Mouse (Mus musculus): ENCODE measurements around the gene Camk2d. TPM values are rescaled to one million over a fixed set of nuclear protein-coding genes. Genes with fewer than 3 reads are reported as not detected.

Gene Camk2d
- total and polyA plus RNA-seq, 3 experiments: 66.1 to 80.4 (median 77.3) TPM

- Histone ChIP-seq H3K27ac (ENCODE audit: insufficient read depth, low read depth) (0 out of 2 replicates have a peak overlapping the region, but pooled peaks have one; percentile 34), H3K27me3 (replicated peaks) (no peaks in the 10 kb centered on the region), H3K9me3 (replicated peaks; ENCODE audit: low read length) (no peaks in the 10 kb centered on the region), H3K4me2 (ENCODE audit: insufficient read depth, low read depth, poor library complexity, severe bottlenecking) (peak overlapping the region; percentile 45; the same call in 1 of the 2 replicates), H3K9ac (ENCODE audit: insufficient read depth, low read depth) (no peak overlapping the region), H3K36me3 (replicated peaks in 1 of 2; ENCODE audit: control insufficient read depth in 1 of 2, insufficient read depth in 1 of 2, low read length in 1 of 2) (peaks cover 11 to 30% of the 10 kb centered on the region in 2 experiments), H3K4me3 (replicated peaks in 1 of 3; ENCODE audit: low read depth in 2 of 3, low read length in 2 of 3, poor library complexity in 1 of 3) (no peak overlapping the region), H3K4me1 (ENCODE audit: control insufficient read depth in 1 of 2, insufficient read depth in 2 of 2) (peaks cover 9 to 74% of the 10 kb centered on the region in 2 experiments), H3K79me2 (replicated peaks; ENCODE audit: control insufficient read depth, extremely low read depth, insufficient read depth, poor library complexity, severe bottlenecking) (no peaks in the 10 kb centered on the region)
- DNase-seq (ENCODE audit: extremely low read depth): no peak
- no peak for TF ChIP-seq MAZ (IDR thresholded peaks at IDR 0.05; ENCODE audit: low read depth, low read length)
- peak; percentile 53; the same call in 1 of the 2 replicates for TF ChIP-seq EP300 (IDR thresholded peaks at IDR 0.05; ENCODE audit: low read length)
- TF ChIP-seq UBTF (IDR thresholded peaks at IDR 0.05; ENCODE audit: low read depth, low read length): no peak
- no peak for TF ChIP-seq ZKSCAN1 (IDR thresholded peaks at IDR 0.05; ENCODE audit: borderline replicate concordance, low read depth, low read length)
- peak; percentile 62 for TF ChIP-seq IRF4 (IDR thresholded peaks at IDR 0.05; ENCODE audit: low read depth, low read length)
- TF ChIP-seq GABPA (IDR thresholded peaks at IDR 0.05; ENCODE audit: insufficient replicate concordance, low read depth, low read length): no peak
- in situ Hi-C loops (cut with MboI; ENCODE audit: low pct_ligation_motif_present, low pct_unique_long_range_greater_than_20kb, low sequenced_read_pairs): no loop called here
- dilution Hi-C loops (cut with MboI; ENCODE audit: extremely low pct_ligation_motif_present, extremely low pct_unique_long_range_greater_than_20kb, low sequenced_read_pairs): no loop called here
Observed at GRCm38 (mm10) chr3:126806145-126806544, 210.0 kb downstream of the Camk2d start.

GRCm38 (mm10) chr3:126809915-126810314 is 213.8 kb downstream of the Camk2d start:
- in situ Hi-C loops (cut with MboI; ENCODE audit: low pct_ligation_motif_present, low pct_unique_long_range_greater_than_20kb, low sequenced_read_pairs): no loop called here
- no peaks in the 10 kb centered on the region for H3K27me3 ChIP-seq (replicated peaks)
- peaks cover 8 to 21% of the 10 kb centered on the region in 2 experiments for H3K36me3 ChIP-seq (replicated peaks in 1 of 2; ENCODE audit: control insufficient read depth in 1 of 2, insufficient read depth in 1 of 2, low read length in 1 of 2)
- peaks cover 5 to 83% of the 10 kb centered on the region in 2 experiments for H3K4me1 ChIP-seq (ENCODE audit: control insufficient read depth in 1 of 2, insufficient read depth in 2 of 2)
- H3K79me2 ChIP-seq (replicated peaks; ENCODE audit: control insufficient read depth, extremely low read depth, insufficient read depth, poor library complexity, severe bottlenecking): peaks cover 5% of the 10 kb centered on the region; the same call in 1 of the 2 replicates
- dilution Hi-C loops (cut with MboI; ENCODE audit: extremely low pct_ligation_motif_present, extremely low pct_unique_long_range_greater_than_20kb, low sequenced_read_pairs): no loop called here
- no peak overlapping the region for H3K9ac ChIP-seq (ENCODE audit: insufficient read depth, low read depth)
- DNase-seq (ENCODE audit: extremely low read depth): no peak
- 0 out of 2 replicates have a peak overlapping the region, but pooled peaks have one; percentile 15 for H3K4me2 ChIP-seq (ENCODE audit: insufficient read depth, low read depth, poor library complexity, severe bottlenecking)
- H3K4me3 ChIP-seq (replicated peaks in 1 of 3; ENCODE audit: low read depth in 2 of 3, low read length in 2 of 3, poor library complexity in 1 of 3): no peak overlapping the region
- H3K9me3 ChIP-seq (replicated peaks; ENCODE audit: low read length): no peaks in the 10 kb centered on the region
- H3K27ac ChIP-seq (ENCODE audit: insufficient read depth, low read depth): peak overlapping the region; percentile 56; the same call in 1 of the 2 replicates
- TF ChIP-seq RCOR1 (conservative IDR thresholded peaks at IDR 0.05; ENCODE audit: low read depth, low read length): no peak
- 0 out of 2 replicates have a peak, but pooled peaks have one; percentile 22 for TF ChIP-seq MAZ (IDR thresholded peaks at IDR 0.05; ENCODE audit: low read depth, low read length)
- peak; percentile 77; the same call in 1 of the 2 replicates for TF ChIP-seq MEF2A (IDR thresholded peaks at IDR 0.05; ENCODE audit: borderline replicate concordance, low read depth, low read length)
- peak; percentile 38; the same call in 1 of the 2 replicates for TF ChIP-seq ZNF384 (IDR thresholded peaks at IDR 0.05; ENCODE audit: low read depth, low read length)
- TF ChIP-seq IRF4 (IDR thresholded peaks at IDR 0.05; ENCODE audit: low read depth, low read length): peak; percentile 68
- peak; percentile 70; the same call in 1 of the 2 replicates for TF ChIP-seq SIN3A (IDR thresholded peaks at IDR 0.05; ENCODE audit: low read length)
- no peak for TF ChIP-seq TBP (conservative IDR thresholded peaks at IDR 0.05; ENCODE audit: low read depth, low read length)
- TF ChIP-seq USF2 (conservative IDR thresholded peaks at IDR 0.05; ENCODE audit: low read depth, low read length): no peak
- no peak for TF ChIP-seq JUND (conservative IDR thresholded peaks at IDR 0.05; ENCODE audit: low read depth, low read length)
- TF ChIP-seq GABPA (IDR thresholded peaks at IDR 0.05; ENCODE audit: insufficient replicate concordance, low read depth, low read length): no peak
- TF ChIP-seq JUN (IDR thresholded peaks at IDR 0.05; ENCODE audit: insufficient read depth, low read depth, low read length): no peak
- TF ChIP-seq TCF12 (IDR thresholded peaks at IDR 0.05; ENCODE audit: low read depth, low read length): peak; percentile 72
- TF ChIP-seq SMC3 (IDR thresholded peaks at IDR 0.05; ENCODE audit: low read depth, low read length): no peak
- TF ChIP-seq BHLHE40 (IDR thresholded peaks at IDR 0.05; ENCODE audit: low read depth, low read length): 0 out of 2 replicates have a peak, but pooled peaks have one; percentile 14
- no peak for TF ChIP-seq ELF1 (IDR thresholded peaks at IDR 0.05; ENCODE audit: low read depth, low read length)
- no peak for TF ChIP-seq HCFC1 (IDR thresholded peaks at IDR 0.05; ENCODE audit: low read depth, low read length)
- no peak for TF ChIP-seq MYC (IDR thresholded peaks at IDR 0.05; ENCODE audit: low read depth, low read length)
- TF ChIP-seq POLR2AphosphoS2 (IDR thresholded peaks at IDR 0.05; ENCODE audit: low read depth, low read length): no peak
- TF ChIP-seq NRF1 (IDR thresholded peaks at IDR 0.05; ENCODE audit: low read depth, low read length): no peak
- TF ChIP-seq ETS1 (conservative IDR thresholded peaks at IDR 0.05; ENCODE audit: low read depth, low read length): peak; percentile 87
- TF ChIP-seq POLR2A (IDR thresholded peaks at IDR 0.05; ENCODE audit: low read depth, low read length): no peak
- no peak for TF ChIP-seq ZC3H11A (IDR thresholded peaks at IDR 0.05; ENCODE audit: low read depth, low read length)
- no peak for TF ChIP-seq MAFK (IDR thresholded peaks at IDR 0.05; ENCODE audit: insufficient replicate concordance, low read length)
- TF ChIP-seq MAX (IDR thresholded peaks at IDR 0.05; ENCODE audit: low read length): no peak
- TF ChIP-seq NELFE (IDR thresholded peaks at IDR 0.05; ENCODE audit: low read depth, low read length): no peak
- no peak for TF ChIP-seq ZKSCAN1 (IDR thresholded peaks at IDR 0.05; ENCODE audit: borderline replicate concordance, low read depth, low read length)
- no peak for TF ChIP-seq RAD21 (IDR thresholded peaks at IDR 0.05; ENCODE audit: low read depth, low read length)
- TF ChIP-seq EP300 (IDR thresholded peaks at IDR 0.05; ENCODE audit: low read length): peak; percentile 60
- TF ChIP-seq E2F4 (IDR thresholded peaks at IDR 0.05; ENCODE audit: insufficient replicate concordance, low read depth, low read length): no peak
- TF ChIP-seq CTCF (conservative IDR thresholded peaks at IDR 0.05 in 1 of 2, IDR thresholded peaks at IDR 0.05 in 1 of 2; ENCODE audit: low read depth in 2 of 2, low read length in 2 of 2): no peak

Measured in CH12.LX (cell line).